Mouse (Mus musculus) limb, embryonic 14.5 days (tissue): ENCODE measurements around the gene Ndufs5. TPM values are rescaled to one million over a fixed set of nuclear protein-coding genes. Genes with fewer than 3 reads are reported as not detected.

Experiments
- ATAC-seq: fragments of 200-750 bp; cut with Nextera tagmentation; 2 replicates; pipeline ENCODE4 v1.8.0; 2017; ENCODE audit warnings: low read depth, moderate number of reproducible peaks, moderate TSS enrichment; ENCODE audit not compliant: low FRiP score
- DNase-seq: peaks from one replicate; pipeline ENCODE4 v3.0.0-alpha.2; 2015; ENCODE audit warnings: low spot score
- H3K27ac ChIP-seq: fragments of 300-500 bp; sonication (generic); replicated peaks from 2 replicates; pipeline ENCODE4 v1.5.1; 2014; ENCODE audit warnings: low read depth, mild to moderate bottlenecking, low read length, moderate library complexity, mixed read lengths
- H3K27me3 ChIP-seq: fragments of 300-500 bp; sonication (generic); 2 replicates; pipeline ENCODE4 v1.6.1; 2014; ENCODE audit warnings: low read length, mixed read lengths; ENCODE audit not compliant: control insufficient read depth, insufficient read depth
- H3K36me3 ChIP-seq: fragments of 300-500 bp; sonication (generic); 2 replicates; pipeline ENCODE4 v1.6.1; 2014; ENCODE audit warnings: mild to moderate bottlenecking, low read length, moderate library complexity, mixed read lengths; ENCODE audit not compliant: control insufficient read depth, insufficient read depth
- H3K4me1 ChIP-seq: fragments of 300-500 bp; sonication (generic); 2 replicates; pipeline ENCODE4 v1.6.1; 2014; ENCODE audit warnings: antibody characterized with exemption, low read length, mixed read lengths; ENCODE audit not compliant: control insufficient read depth, insufficient read depth
- H3K4me2 ChIP-seq: fragments of 300-500 bp; sonication (generic); replicated peaks from 2 replicates; pipeline ENCODE4 v1.6.1; 2014; ENCODE audit warnings: low read depth, mild to moderate bottlenecking, low read length, moderate library complexity; ENCODE audit not compliant: severe bottlenecking
- H3K4me3 ChIP-seq: fragments of 300-500 bp; sonication (generic); replicated peaks from 2 replicates; pipeline ENCODE4 v1.5.1; 2014; ENCODE audit warnings: low read length
- H3K9ac ChIP-seq: fragments of 300-500 bp; sonication (generic); 2 replicates; pipeline ENCODE4 v1.6.1; 2014; ENCODE audit warnings: mild to moderate bottlenecking, low read depth, low read length, moderate library complexity; ENCODE audit not compliant: severe bottlenecking
- H3K9me3 ChIP-seq: fragments of 300-500 bp; sonication (generic); 2 replicates; pipeline ENCODE4 v1.6.1; 2016; ENCODE audit warnings: low read length; ENCODE audit not compliant: control insufficient read depth
- POLR2A ChIP-seq: fragments of 200-500 bp; IDR thresholded peaks from 2 replicates; pipeline ENCODE4 v1.8.0; 2012; ENCODE audit warnings: inconsistent platforms, mild to moderate bottlenecking, moderate library complexity, borderline replicate concordance; ENCODE audit not compliant: insufficient read depth, insufficient read length; ENCODE audit errors: extremely low read depth
- WGBS: fragments of 180-500 bp; shearing (Covaris S2); extraction: QIAGEN DNeasy Blood & Tissue Kit; methylation state at CpG from one replicate; pipeline ENCODE4 v1.1.7; 2014; 5-methylcytosine and 5-hydroxymethylcytosine counted together
- polyA plus RNA-seq, 2 experiments: library from polyadenylated mRNA; depleted of rRNA in 1 of 2; stranded (reverse) in 1 of 2; unstranded in 1 of 2; fragments of >200 nt; fragmentation: Nextera tagmentation in 1 of 2; extraction: Ambion mirVana in 1 of 2; gene quantifications; 2 replicates each; pipeline versions ENCODE4 v1.2.1 to v1.2.3; 2012 to 2014

The Ndufs5 gene
- polyA plus RNA-seq, 2 experiments, result 253 to 353 TPM

- no peak overlapping the region for H3K9ac ChIP-seq
- 33% methylated on average over 1 of the region's 1 CpGs for WGBS
- no peaks in the 10 kb centered on the region for H3K9me3 ChIP-seq
- no peak overlapping the region for H3K4me2 ChIP-seq
- peaks cover 22% of the 10 kb centered on the region for H3K4me1 ChIP-seq
- peak; percentile 93 for DNase-seq
- no peaks in the 10 kb centered on the region for H3K36me3 ChIP-seq
- TF ChIP-seq POLR2A, result no peak
- no peak overlapping the region for H3K4me3 ChIP-seq
- no peak for ATAC-seq
- H3K27me3 ChIP-seq, result no peaks in the 10 kb centered on the region
- no peak overlapping the region for H3K27ac ChIP-seq
Measured at GRCm38 (mm10) chr4:123667260-123667867, 50.6 kb downstream of the Ndufs5 start.

DNA sequence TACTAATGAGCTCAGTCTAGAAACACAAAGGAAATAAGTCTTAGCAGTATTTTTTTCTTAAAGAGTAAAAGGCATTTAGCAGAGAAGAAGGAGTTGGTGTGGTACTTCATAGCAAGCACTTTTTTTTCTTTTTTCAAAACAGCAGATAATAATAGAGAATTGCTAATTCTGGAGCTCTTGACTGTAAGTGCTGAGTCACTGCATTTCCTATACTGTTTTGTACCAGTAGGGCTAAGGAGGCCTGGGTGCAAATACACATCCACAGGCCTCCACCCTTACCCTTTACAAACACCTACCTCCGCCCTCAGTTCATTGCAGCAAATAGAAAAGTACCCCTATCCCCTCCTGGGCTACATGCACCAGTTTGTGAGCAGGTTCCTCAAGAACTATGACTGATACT lies 51.5 kb downstream of the Ndufs5 start:
- 93% methylated on average over 1 of the region's 1 CpGs for WGBS
- H3K4me1 ChIP-seq, result peaks cover 28% of the 10 kb centered on the region
- DNase-seq, result no peak
- no peaks in the 10 kb centered on the region for H3K27me3 ChIP-seq
- no peaks in the 10 kb centered on the region for H3K36me3 ChIP-seq
- H3K4me3 ChIP-seq, result no peak overlapping the region
- H3K9me3 ChIP-seq, result no peaks in the 10 kb centered on the region
- H3K9ac ChIP-seq, result no peak overlapping the region
- no peak for ATAC-seq
- H3K27ac ChIP-seq, result no peak overlapping the region
- TF ChIP-seq POLR2A, result no peak
- H3K4me2 ChIP-seq, result no peak overlapping the region

DNA sequence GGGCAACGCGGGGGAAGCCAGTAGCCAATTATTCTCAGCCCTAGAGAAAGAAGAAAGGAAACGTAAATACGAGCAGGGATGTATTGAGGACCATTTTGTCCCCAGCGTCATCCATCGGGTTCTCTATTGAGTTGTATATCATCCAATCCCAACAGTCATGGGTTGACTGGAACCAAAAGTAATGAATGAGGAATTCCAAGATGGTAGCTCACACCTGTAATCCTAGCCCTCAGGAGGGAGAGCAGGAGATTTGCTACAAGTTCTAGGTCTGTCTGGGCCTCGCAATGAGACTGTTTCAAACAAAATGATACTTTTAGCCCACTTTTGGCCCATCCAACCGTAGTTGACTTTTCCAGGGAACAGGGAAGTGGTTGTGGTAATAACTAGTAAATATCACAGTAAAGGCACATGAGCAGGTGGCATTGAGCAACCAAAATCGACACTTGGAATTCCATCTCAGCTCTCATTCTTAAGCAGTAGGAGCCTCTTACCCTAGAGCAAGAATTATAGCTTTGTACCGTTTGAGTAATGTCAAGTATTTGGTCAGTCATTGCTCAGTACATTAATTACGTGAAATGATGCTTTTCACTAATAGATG lies 52.2 kb downstream of the Ndufs5 start:
- H3K27me3 ChIP-seq, result no peaks in the 10 kb centered on the region
- peak overlapping the region; percentile 98 for H3K9ac ChIP-seq
- DNase-seq (no peak), ATAC-seq (no peak)
- no peaks in the 10 kb centered on the region for H3K36me3 ChIP-seq
- H3K4me3 ChIP-seq, result peak overlapping the region; percentile 93
- H3K4me2 ChIP-seq, result peak overlapping the region; percentile 83
- H3K9me3 ChIP-seq, result no peaks in the 10 kb centered on the region
- peak overlapping the region; percentile 98 for H3K27ac ChIP-seq
- TF ChIP-seq POLR2A, result no peak
- peaks cover 28% of the 10 kb centered on the region for H3K4me1 ChIP-seq
- WGBS, result 32% methylated on average over 11 of the region's 11 CpGs

- peak; percentile 10 for DNase-seq
- under 1% methylated on average over 40 of the region's 58 CpGs for WGBS
- no peaks in the 10 kb centered on the region for H3K9me3 ChIP-seq
- H3K4me1 ChIP-seq, result peaks cover 28% of the 10 kb centered on the region
- peak overlapping the region; percentile 83 for H3K4me2 ChIP-seq
- peak overlapping the region; percentile 98 for H3K9ac ChIP-seq
- ATAC-seq, result peak; percentile 37
- H3K36me3 ChIP-seq, result no peaks in the 10 kb centered on the region
- peak overlapping the region; percentile 93 for H3K4me3 ChIP-seq
- peak overlapping the region; percentile 98 for H3K27ac ChIP-seq
- no peak for TF ChIP-seq POLR2A
- no peaks in the 10 kb centered on the region for H3K27me3 ChIP-seq
Measured at GRCm38 (mm10) chr4:123664951-123665661, 52.9 kb downstream of the Ndufs5 start.

DNA sequence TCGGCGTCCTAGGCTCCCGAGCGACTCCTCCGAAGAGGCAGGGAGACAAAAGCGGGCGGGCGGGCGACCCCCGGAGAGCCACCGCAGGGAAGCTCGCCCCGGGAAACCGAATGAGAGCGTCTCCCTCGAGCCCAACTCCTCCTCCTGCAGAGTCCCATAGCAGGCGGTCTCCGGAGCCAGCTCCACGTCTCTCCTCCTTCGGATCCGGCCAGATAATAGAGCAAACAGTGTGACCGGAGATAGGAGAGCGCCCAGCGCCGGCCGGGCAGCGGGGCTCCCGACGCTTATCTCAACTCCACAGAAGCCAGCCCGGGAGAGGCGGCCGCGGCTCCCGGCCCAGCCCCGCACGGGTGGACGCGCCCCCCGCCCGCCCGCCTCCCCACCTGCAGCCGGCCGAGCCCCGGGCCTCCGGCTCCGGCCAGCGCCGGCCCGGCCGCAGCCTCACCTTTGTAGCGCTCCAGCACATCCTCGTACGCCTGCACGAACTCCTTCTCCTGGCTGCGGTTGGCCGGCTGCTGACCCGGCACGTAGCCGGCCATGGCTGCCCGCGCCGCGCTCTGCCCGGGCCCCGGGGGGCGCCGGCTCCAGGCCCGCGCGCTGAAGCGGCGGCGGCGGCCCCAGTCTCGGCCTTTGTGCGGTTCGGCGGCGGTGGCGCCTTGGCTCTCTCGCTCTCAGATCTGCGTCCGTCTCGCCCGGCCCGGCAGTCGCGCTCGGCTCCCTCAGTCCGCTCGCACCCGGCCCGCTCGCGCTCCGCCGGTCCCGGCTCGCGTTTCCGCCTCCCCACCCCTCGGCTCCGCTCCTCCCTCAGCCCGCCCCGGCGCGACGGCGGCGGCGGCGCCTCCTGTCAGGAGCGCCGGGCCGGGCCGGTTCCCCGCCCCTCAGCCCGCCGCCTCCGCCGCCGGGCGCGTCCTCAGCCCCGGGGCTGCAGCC lies 53.7 kb downstream of the Ndufs5 start:
- no peak for TF ChIP-seq POLR2A
- H3K4me2 ChIP-seq, result peak overlapping the region; percentile 83
- peak overlapping the region; percentile 98 for H3K9ac ChIP-seq
- ATAC-seq (peak; percentile 84), DNase-seq (peak; percentile 57)
- H3K27me3 ChIP-seq, result no peaks in the 10 kb centered on the region
- no peaks in the 10 kb centered on the region for H3K9me3 ChIP-seq
- no peaks in the 10 kb centered on the region for H3K36me3 ChIP-seq
- WGBS, result 1% methylated on average over 38 of the region's 125 CpGs
- peaks cover 28% of the 10 kb centered on the region for H3K4me1 ChIP-seq
- peak overlapping the region; percentile 93 for H3K4me3 ChIP-seq
- peak overlapping the region; percentile 98 for H3K27ac ChIP-seq
